Mouse (Mus musculus) heart, postnatal 0 days (tissue): Measurements from ENCODE around the gene Rex1bd. TPM values are rescaled to one million over a fixed set of nuclear protein-coding genes. Genes with fewer than 3 reads are reported as not detected.

ENCODE experiments used
- ATAC-seq: fragments of 200-750 bp; cut with Nextera tagmentation; 2 replicates; pipeline ENCODE4 v1.8.0; 2017; ENCODE audit warnings: low read depth, moderate number of reproducible peaks, moderate library complexity; ENCODE audit not compliant: insufficient read depth
- DNase-seq: peaks from one replicate; pipeline ENCODE4 v3.0.0-alpha.2; 2016; ENCODE audit warnings: low spot score
- H3K27ac ChIP-seq: fragments of 300-500 bp; sonication (generic); 2 replicates; pipeline ENCODE4 v1.5.1; 2014; ENCODE audit warnings: low read depth, mild to moderate bottlenecking
- H3K27me3 ChIP-seq: fragments of 300-500 bp; sonication (generic); 2 replicates; pipeline ENCODE4 v1.6.1; 2014; ENCODE audit warnings: low read length, mixed read lengths; ENCODE audit not compliant: control insufficient read depth, insufficient read depth
- H3K36me3 ChIP-seq: fragments of 300-500 bp; sonication (generic); replicated peaks from 2 replicates; pipeline ENCODE4 v1.6.1; 2014; ENCODE audit warnings: low read length, mixed read lengths; ENCODE audit not compliant: control insufficient read depth, insufficient read depth
- H3K4me1 ChIP-seq: fragments of 300-500 bp; sonication (generic); 2 replicates; pipeline ENCODE4 v1.6.1; 2014; ENCODE audit warnings: antibody characterized with exemption; ENCODE audit not compliant: control insufficient read depth, insufficient read depth
- H3K4me2 ChIP-seq: fragments of 300-500 bp; sonication (generic); 2 replicates; pipeline ENCODE4 v1.6.1; 2014; ENCODE audit warnings: low read depth, mild to moderate bottlenecking, low read length, moderate library complexity
- H3K4me3 ChIP-seq: fragments of 300-500 bp; sonication (generic); 2 replicates; pipeline ENCODE4 v1.5.1; 2014; ENCODE audit warnings: low read depth, low read length
- H3K9ac ChIP-seq: fragments of 300-500 bp; sonication (generic); replicated peaks from 2 replicates; pipeline ENCODE4 v1.6.1; 2014; ENCODE audit warnings: low read depth, low read length, mixed read lengths
- H3K9me3 ChIP-seq: fragments of 300-500 bp; sonication (generic); replicated peaks from 2 replicates; pipeline ENCODE4 v1.6.1; 2016; ENCODE audit warnings: low read length; ENCODE audit not compliant: control insufficient read depth
- CTCF ChIP-seq: IDR thresholded peaks from 2 replicates; pipeline ENCODE4 v1.5.1; 2016; ENCODE audit warnings: antibody characterized with exemption, control low read depth, low read depth
- EP300 ChIP-seq: IDR thresholded peaks from 2 replicates; pipeline ENCODE4 v1.6.1; 2016; ENCODE audit warnings: antibody characterized with exemption, low read depth
- WGBS: fragments of 180-500 bp; shearing (Covaris S2); extraction: QIAGEN DNeasy Blood & Tissue Kit; methylation state at CpG from one replicate; pipeline ENCODE4 v1.1.7; 2014; 5-methylcytosine and 5-hydroxymethylcytosine counted together
- polyA plus RNA-seq: library from polyadenylated mRNA; unstranded; fragments of >200 nt; fragmentation: Nextera tagmentation; extraction: Ambion mirVana; gene quantifications from 2 replicates; pipeline ENCODE4 v1.2.1, GENCODE M21; 2015
- total RNA-seq: library from RNA; depleted of rRNA; stranded (reverse); fragments of >200 nt; gene quantifications from 2 replicates; pipeline ENCODE4 v1.2.3, GENCODE M21; 2014; ENCODE audit warnings: low replicate concordance

Gene Rex1bd
- total and polyA plus RNA-seq, 2 experiments from 2014 or later, result 139 to 145 TPM

DNA sequence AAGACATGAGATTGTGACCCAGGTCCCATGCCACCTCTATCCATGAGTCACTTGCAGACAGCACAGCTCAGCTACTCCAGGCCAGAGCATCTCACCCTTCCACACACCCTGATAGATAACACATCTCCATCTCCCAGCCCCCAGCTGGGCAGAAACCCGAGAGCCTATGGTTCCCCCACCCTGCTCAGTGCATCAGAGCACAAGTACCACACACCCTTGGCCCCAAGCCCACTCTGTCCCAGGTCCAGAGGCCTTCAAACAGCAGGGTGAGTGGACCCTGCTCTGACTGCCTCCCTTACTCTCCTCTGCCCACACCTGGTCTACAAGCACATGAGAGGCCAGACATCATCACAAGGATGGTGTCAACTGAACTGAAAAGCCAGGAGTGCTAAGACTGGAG, 38.6 kb downstream of the Rex1bd start:
- Histone ChIP-seq H3K27ac (no peak overlapping the region), H3K36me3 (no peaks in the 10 kb centered on the region), H3K27me3 (no peaks in the 10 kb centered on the region), H3K9ac (no peak overlapping the region), H3K4me3 (no peak overlapping the region), H3K4me2 (no peak overlapping the region), H3K9me3 (no peaks in the 10 kb centered on the region), H3K4me1 (peaks cover 42% of the 10 kb centered on the region)
- DNase-seq (no peak), ATAC-seq (no peak)
- WGBS, result 47% methylated on average over 1 of the region's 1 CpGs
- no peak for TF ChIP-seq CTCF
- no peak for TF ChIP-seq EP300

DNA sequence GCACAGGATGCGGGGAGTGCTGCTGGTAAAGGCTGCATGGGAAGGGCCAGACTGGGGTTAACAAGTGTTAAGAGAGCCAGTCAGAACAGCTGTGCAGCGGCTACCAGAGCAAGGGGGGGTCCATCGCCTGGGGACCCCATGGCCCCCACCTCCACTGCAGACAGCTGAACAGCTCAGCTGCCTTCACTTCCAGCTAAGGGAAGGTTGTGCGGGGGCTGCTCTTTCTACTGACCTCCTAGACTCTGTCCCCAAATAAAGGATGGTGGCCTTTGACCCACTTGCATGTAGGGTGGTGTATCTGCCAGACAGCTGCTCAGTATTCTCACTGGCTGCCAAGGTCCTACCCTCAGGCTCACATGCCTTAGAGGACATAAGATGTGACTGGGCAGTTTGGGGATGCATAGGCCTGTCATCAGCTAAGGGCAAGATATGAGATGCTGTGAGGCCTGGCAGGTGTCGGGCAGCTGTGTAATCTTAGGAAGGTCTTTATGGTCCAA, 39.3 kb downstream of the Rex1bd start:
- H3K4me3 ChIP-seq, result no peak overlapping the region
- no peaks in the 10 kb centered on the region for H3K27me3 ChIP-seq
- 0 out of 2 replicates have a peak overlapping the region, but pooled peaks have one; percentile 7 for H3K9ac ChIP-seq
- TF ChIP-seq CTCF, result no peak
- no peak for TF ChIP-seq EP300
- H3K9me3 ChIP-seq, result no peaks in the 10 kb centered on the region
- no peaks in the 10 kb centered on the region for H3K36me3 ChIP-seq
- 0 out of 2 replicates have a peak overlapping the region, but pooled peaks have one; percentile 23 for H3K4me2 ChIP-seq
- DNase-seq, result no peak
- H3K27ac ChIP-seq, result 0 out of 2 replicates have a peak overlapping the region, but pooled peaks have one; percentile 28
- WGBS, result 56% methylated on average over 5 of the region's 5 CpGs
- ATAC-seq, result no peak
- peaks cover 42% of the 10 kb centered on the region for H3K4me1 ChIP-seq

DNA sequence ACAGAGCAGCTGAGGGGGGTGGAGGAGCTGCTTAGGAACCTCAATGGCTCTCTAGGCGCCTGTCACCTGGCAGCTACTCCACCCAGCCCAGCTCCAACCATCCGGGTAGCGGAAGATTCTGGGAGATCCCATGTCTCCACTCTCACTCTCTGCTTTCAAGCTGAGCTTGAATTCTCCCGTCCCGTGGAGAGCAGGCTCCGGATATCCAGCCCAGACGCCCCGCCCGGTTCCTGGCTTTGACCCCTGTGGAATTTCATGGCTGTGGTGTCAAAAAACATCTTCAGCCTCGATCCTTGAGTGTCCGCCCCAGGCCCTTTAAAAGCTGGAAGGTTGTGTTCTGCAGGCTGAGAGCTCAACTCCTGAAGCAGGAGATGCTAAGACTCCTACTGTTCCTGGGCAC, 39.8 kb downstream of the Rex1bd start:
- Histone ChIP-seq H3K9ac (0 out of 2 replicates have a peak overlapping the region, but pooled peaks have one; percentile 7), H3K27ac (0 out of 2 replicates have a peak overlapping the region, but pooled peaks have one; percentile 28), H3K27me3 (no peaks in the 10 kb centered on the region), H3K4me2 (0 out of 2 replicates have a peak overlapping the region, but pooled peaks have one; percentile 23), H3K36me3 (no peaks in the 10 kb centered on the region), H3K9me3 (no peaks in the 10 kb centered on the region), H3K4me3 (no peak overlapping the region), H3K4me1 (peaks cover 42% of the 10 kb centered on the region)
- TF ChIP-seq CTCF, result no peak
- no peak for TF ChIP-seq EP300
- ATAC-seq, result no peak
- WGBS, result 39% methylated on average over 11 of the region's 11 CpGs
- no peak for DNase-seq

DNA sequence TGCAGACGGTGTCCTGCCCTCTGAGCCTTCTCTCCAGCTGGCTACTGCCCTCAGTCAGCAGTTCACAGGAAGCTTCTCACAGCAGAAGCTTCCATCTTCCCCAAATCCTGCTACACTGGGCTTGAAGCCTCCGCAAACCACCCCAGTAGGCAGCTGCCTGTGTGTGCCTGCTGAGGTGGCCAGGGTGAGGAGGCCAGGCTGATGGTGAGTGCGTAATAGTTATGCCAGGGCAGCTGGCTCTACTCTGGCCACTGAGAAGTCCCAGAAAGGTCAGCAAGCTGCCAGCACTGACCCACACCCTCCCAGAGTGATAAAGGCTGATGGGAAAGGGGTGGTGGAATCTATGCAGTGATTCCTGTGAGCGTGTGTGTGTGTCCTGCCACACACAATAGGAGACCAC, 40.2 kb downstream of the Rex1bd start:
- ATAC-seq, result no peak
- peaks cover 44% of the 10 kb centered on the region for H3K4me1 ChIP-seq
- DNase-seq, result no peak
- TF ChIP-seq CTCF (no peak), EP300 (no peak)
- no peak overlapping the region for H3K9ac ChIP-seq
- 0 out of 2 replicates have a peak overlapping the region, but pooled peaks have one; percentile 28 for H3K27ac ChIP-seq
- H3K27me3 ChIP-seq, result no peaks in the 10 kb centered on the region
- 0 out of 2 replicates have a peak overlapping the region, but pooled peaks have one; percentile 23 for H3K4me2 ChIP-seq
- H3K36me3 ChIP-seq, result no peaks in the 10 kb centered on the region
- H3K4me3 ChIP-seq, result no peak overlapping the region
- no peaks in the 10 kb centered on the region for H3K9me3 ChIP-seq
- WGBS, result 75% methylated on average over 4 of the region's 4 CpGs

DNA sequence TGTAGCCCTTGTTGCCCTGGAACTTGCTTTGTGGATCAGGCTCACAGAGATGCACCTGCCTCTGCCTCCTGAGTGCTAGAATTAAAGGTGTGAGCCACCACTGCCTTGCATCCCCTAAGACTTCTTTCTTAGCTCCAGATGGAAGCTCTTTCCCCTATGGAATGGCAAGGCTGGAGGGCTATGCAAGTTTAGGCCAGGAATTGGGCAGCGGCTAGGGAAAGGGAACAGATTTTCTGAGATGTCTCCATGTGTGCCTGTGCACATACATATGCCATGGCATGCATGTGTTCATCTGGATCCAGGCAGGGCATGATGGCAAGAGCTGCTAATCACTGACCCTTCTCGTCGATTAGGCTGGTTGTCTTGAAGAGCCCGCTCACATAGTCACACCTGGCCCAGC, 40.9 kb downstream of the Rex1bd start:
- Histone ChIP-seq H3K4me3 (no peak overlapping the region), H3K36me3 (no peaks in the 10 kb centered on the region), H3K4me1 (peaks cover 47% of the 10 kb centered on the region), H3K9me3 (no peaks in the 10 kb centered on the region), H3K4me2 (no peak overlapping the region), H3K27me3 (no peaks in the 10 kb centered on the region), H3K27ac (no peak overlapping the region), H3K9ac (no peak overlapping the region)
- no peak for DNase-seq
- no peak for TF ChIP-seq CTCF
- no peak for ATAC-seq
- 99% methylated on average over 4 of the region's 4 CpGs for WGBS

DNA sequence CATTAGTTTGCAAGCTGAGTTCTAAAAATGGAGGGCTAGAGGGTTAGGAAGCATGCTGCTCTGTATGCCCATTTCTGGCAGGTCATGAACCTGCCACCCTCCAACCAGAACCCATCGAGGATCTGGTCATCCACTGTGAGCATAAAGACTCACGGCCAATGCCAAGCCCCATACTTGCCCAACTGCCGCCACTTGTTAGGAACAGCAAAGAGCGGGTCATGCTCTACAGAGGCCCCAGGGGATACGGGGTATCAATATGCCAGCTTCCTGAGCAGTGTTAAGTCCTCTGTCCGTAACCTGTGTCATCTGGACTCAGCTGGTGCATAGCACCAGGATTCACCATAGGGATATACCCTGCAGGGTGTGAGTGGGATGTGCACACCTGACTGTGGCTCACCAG, 42.4 kb downstream of the Rex1bd start:
- H3K4me2 ChIP-seq, result no peak overlapping the region
- WGBS, result 94% methylated on average over 6 of the region's 6 CpGs
- peaks cover 34% of the 10 kb centered on the region for H3K4me1 ChIP-seq
- H3K4me3 ChIP-seq, result no peak overlapping the region
- no peaks in the 10 kb centered on the region for H3K27me3 ChIP-seq
- ATAC-seq, result no peak
- no peak for DNase-seq
- TF ChIP-seq CTCF, result no peak
- TF ChIP-seq EP300, result no peak
- H3K36me3 ChIP-seq, result no peaks in the 10 kb centered on the region
- no peak overlapping the region for H3K27ac ChIP-seq
- H3K9me3 ChIP-seq, result no peaks in the 10 kb centered on the region
- no peak overlapping the region for H3K9ac ChIP-seq
